Mouse (Mus musculus): ENCODE results near the gene Olfr164.

Gene Olfr164

DNA sequence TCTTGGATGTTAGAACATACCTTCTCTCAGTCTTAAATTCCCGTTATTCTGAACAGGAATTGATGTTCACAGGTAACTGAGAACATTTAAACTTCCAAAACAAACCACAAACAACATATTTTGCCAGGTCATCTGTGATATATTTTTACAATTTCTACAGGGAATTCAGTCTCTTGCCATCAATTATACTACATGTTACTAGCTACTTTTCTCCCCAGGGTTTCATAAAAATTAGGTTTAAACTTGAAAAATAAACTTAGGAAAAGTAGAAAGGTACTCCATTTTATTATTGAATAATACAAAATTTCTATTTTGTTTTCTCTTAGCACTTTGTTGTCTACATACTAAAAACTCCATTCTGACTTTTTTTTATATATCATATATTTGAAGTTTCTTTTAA is at the start of gene Olfr164:
TSS of gene Olfr164 (minus strand) at position 101 of the 400 bp plus-strand sequence.
- no peak for DNase-seq (ENCODE audit: low spot score)

DNA sequence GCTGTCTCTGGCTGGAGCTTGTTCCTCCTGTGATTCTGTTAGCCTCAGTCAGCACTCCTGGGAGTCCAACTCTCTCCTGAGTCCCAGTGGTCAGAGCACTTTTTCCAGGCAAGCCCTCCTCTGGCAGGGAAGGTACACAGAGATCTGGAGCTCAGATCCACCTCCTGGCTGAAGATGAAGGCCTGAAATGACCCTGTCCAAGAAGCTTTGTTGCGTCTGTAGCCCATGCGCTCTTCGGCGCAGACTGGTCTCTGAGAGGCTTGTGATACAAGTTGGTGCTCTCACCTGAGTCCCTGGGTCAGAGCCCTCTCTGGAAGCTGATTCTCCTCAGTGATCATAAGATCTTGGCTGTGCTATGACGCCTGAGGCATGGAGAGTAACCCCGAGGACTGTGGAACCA is 35.2 kb upstream of the Olfr164 start:
- no peak for DNase-seq (ENCODE audit: low spot score)

GRCm38 (mm10) chr16:19263235-19263634 is 50.6 kb downstream of the Olfr164 start:
- DNase-seq (ENCODE audit: low spot score), result no peak

DNA sequence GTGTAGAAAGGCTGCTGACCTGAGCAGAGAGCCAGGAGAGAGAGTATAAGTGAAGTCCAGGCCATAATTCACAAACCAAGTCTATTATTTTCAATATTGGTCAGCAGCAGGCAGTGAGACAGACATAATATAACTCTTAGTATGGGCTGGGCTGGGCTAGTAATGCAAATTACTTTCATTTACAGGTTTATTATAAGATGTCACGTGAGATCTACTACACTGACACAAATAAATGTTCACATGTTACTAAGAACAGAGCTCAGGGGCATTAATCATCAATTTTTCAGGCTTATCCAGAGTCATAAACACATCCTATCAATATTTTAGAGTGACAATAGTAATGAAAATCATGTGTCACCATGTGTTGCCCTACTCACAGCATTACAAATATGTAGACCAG is 53.1 kb downstream of the Olfr164 start:
- no peak for DNase-seq (ENCODE audit: low spot score)

GRCm38 (mm10) chr16:19245835-19246234 is 68.0 kb downstream of the Olfr164 start:
- no peak for DNase-seq (ENCODE audit: low spot score)

DNA sequence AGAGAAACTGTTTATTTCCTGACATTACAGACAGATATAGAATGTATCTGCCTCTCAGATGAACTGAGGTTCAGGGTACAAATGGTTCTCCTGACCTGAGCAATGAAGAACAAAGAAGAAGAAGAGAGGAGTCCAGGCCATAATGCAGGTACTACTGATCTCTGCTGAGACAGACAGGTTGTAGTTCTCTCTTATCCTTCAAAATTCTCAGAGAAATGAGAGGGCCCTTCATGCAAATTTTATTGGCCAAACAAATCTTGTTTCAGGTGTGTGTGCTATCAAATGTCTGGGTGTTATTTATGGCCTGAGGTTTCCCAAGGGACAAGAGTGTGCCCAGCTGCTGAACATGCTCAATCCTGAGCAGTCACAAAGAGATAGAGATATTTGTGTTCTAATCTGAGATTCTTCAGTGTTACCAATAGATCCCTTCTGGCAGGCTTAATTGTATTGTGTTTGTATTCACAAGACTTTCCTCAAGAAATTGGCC is 72.3 kb downstream of the Olfr164 start:
- DNase-seq (ENCODE audit: low spot score), result no peak

DNA sequence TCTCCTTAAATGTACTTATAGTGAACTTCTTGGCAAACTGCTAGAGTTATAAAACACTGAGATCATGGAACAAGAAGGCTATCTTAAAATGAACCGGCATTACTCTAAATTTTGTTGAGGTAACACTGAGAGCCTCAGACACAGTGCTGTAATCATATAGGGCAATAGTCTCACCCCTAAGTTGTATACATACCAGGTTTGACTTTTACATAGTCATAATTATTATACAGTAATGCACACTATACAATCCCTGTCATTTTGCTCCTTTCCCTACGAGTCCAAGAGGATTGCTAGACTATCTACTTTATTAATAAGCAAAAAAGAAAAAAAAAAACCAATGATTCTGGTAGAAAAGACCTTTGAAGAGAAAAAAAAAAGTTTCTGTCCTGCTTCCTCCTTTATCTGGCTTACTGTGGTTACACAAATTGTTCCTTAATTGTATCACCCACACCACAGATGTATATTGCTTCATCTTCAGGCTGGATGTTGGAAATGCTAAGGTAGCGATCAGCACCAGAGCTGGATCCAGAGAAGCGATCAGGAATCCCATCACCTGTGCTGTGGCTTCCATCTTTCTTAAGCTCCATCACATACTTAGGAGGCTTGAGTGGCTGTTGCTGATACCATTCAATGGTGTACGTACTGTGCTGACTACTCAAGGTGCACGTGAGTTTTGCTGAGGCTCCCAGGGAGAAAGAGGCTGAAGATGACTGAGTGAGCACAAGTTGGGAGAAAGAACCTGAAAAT is 72.9 kb downstream of the Olfr164 start:
- no peak for DNase-seq (ENCODE audit: low spot score)

DNA sequence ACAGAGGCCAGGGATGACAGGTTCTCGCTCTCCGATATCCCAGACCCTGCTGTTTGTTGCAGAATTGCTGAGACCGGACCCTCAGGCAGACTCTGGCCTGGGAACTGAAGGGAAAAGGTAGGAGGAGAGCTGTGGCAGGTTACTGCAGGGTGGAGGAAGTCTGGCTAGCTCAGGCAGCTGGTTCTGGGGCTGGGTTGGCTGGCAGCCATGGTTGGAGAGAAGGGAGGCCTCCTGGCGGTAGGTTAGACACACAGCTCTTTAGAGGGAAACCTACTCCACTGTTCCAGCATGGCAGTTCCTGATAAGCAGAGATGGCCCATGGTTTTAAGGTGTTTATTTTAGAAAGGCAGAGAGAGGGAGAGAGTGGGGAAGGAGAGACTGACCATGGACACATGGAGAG is 77.1 kb downstream of the Olfr164 start:
- no peak for DNase-seq (ENCODE audit: low spot score)
